Mouse (Mus musculus) E14TG2a.4 (cell line): ENCODE data around the gene Fbxo39.

Experiments used
- CTCF ChIP-seq: conservative IDR thresholded peaks from 2 replicates; pipeline ENCODE4 v1.5.1; 2014; ENCODE audit warnings: low read length
- NANOG ChIP-seq: IDR thresholded peaks from 2 replicates; pipeline ENCODE4 v1.6.1; 2014; ENCODE audit warnings: borderline replicate concordance, low read length, mixed read lengths
- POU5F1 ChIP-seq: IDR thresholded peaks from 2 replicates; pipeline ENCODE4 v1.6.1; 2014; ENCODE audit warnings: low read length, borderline replicate concordance

- TF ChIP-seq CTCF (no peak), POU5F1 (no peak), NANOG (no peak)
These were observed 49.4 kb downstream of the Fbxo39 start for GRCm38 (mm10) chr11:72363523-72364240.
